Mouse (Mus musculus): ENCODE measurements around the gene Smg9.

DNA sequence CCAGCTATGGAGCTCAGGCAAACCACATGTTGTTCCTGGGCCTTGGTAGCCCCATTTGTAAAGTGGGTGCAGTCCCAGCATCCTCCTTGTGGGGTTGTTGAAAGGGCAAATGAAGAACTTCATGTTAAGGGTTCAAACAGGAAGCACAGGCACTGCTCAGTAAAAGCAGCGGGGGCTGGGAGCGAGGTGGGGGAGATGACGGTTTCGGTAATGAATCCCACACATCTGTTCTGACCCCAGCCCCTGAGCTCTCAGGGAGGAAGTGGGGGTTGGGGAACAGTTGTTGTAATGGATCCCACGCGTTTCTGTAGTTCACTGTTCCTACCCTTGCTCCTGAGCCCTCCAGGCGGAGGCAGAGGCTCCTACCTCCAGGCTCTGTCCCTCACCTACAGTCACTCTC lies 19.5 kb upstream of the Smg9 start:
- TF ChIP-seq CTCF (IDR thresholded peaks at IDR 0.05; ENCODE audit: borderline replicate concordance, extremely low read depth, insufficient read depth, insufficient read length) = no peak
- TF ChIP-seq POLR2A (IDR thresholded peaks at IDR 0.05; ENCODE audit: borderline replicate concordance, extremely low read depth, insufficient read depth, insufficient read length, poor library complexity, severe bottlenecking) = no peak
